Mouse (Mus musculus): ENCODE data around the gene Hs3st3a1.

The Hs3st3a1 gene

GRCm38 (mm10) chr11:64489587-64490433, 54.7 kb downstream of the Hs3st3a1 start:
- DNase-seq (ENCODE audit: low read depth) = no peak

DNA sequence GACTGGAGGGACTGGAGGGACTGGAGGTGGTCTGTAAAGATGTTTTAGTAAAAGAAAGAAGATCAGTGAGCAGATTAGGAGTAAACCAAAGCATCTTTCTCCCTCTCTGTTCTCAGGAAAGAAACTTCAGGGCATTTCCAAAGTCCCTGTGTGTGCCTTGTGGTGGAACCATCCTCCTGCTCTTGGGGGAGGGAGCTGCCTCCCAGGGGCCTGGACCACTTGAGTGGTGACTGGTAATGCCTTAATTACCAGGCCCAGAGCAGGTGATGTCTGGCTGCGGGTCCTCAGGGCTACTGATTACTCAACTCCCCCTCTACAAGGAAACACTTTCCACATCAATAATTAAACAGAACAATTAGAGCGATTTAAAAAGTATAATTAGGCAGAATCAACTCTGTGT, 59.3 kb downstream of the Hs3st3a1 start:
- no peak for DNase-seq (ENCODE audit: low read depth)

- no peak for DNase-seq (ENCODE audit: low read depth)
Observed at GRCm38 (mm10) chr11:64495935-64496334, 60.8 kb downstream of the Hs3st3a1 start.

- no peak for DNase-seq (ENCODE audit: low read depth)
Observed at GRCm38 (mm10) chr11:64496677-64497076, 61.5 kb downstream of the Hs3st3a1 start.

GRCm38 (mm10) chr11:64500536-64501112, 65.5 kb downstream of the Hs3st3a1 start:
- no peak for DNase-seq (ENCODE audit: low read depth)

GRCm38 (mm10) chr11:64503040-64503439, 67.9 kb downstream of the Hs3st3a1 start:
- no peak for DNase-seq (ENCODE audit: low read depth)

GRCm38 (mm10) chr11:64505924-64506323, 70.8 kb downstream of the Hs3st3a1 start:
- no peak for DNase-seq (ENCODE audit: low read depth)

GRCm38 (mm10) chr11:64507024-64507423, 71.9 kb downstream of the Hs3st3a1 start:
- DNase-seq (ENCODE audit: low read depth) = no peak

DNA sequence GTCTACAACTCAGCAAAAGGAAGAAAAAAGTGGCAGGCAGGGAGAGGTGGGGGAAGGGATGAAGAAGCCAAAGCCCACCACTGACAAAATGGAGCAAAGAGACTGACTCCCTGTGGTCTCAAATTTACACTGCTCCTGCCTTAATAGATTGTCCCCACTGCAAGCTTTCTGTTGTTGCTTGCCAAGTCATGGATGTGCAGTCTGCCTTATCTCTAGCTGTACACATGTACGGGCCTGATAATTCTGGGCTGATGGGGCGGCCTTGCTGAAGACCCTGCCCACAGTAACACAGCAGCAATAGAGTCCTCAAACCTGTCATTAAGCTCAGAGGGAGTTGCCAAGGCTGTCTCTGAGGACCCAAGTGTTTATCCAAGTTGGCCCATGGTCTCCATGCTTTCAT, 74.0 kb downstream of the Hs3st3a1 start:
- no peak for DNase-seq (ENCODE audit: low read depth)

DNA sequence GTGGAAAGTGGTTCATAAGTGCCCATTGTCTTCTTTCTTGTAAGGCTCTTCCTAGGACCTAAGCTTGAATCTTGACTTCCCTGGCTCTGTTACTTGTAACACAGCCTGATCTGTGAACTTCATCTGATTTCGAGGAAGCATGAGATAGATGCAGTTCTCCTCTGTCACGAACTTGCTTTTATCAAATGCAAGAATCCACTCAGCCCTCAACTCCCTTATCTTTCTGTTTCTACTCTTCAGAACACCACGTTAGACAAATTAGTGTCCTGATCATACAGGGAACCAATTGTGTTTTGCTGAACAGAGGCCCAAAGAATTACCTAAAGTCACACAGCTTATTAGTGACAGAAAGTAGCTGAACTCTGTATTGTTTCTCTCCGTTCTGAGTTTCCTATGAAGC, 77.2 kb downstream of the Hs3st3a1 start:
- no peak for DNase-seq (ENCODE audit: low read depth)

- no peak for DNase-seq (ENCODE audit: low read depth)
Observed at GRCm38 (mm10) chr11:64513419-64513818, 78.3 kb downstream of the Hs3st3a1 start.

- no peak for DNase-seq (ENCODE audit: low read depth)
Observed at GRCm38 (mm10) chr11:64516712-64517589, 81.8 kb downstream of the Hs3st3a1 start.

- no peak for DNase-seq (ENCODE audit: low read depth)
Observed at GRCm38 (mm10) chr11:64518146-64518841, 83.2 kb downstream of the Hs3st3a1 start.

DNA sequence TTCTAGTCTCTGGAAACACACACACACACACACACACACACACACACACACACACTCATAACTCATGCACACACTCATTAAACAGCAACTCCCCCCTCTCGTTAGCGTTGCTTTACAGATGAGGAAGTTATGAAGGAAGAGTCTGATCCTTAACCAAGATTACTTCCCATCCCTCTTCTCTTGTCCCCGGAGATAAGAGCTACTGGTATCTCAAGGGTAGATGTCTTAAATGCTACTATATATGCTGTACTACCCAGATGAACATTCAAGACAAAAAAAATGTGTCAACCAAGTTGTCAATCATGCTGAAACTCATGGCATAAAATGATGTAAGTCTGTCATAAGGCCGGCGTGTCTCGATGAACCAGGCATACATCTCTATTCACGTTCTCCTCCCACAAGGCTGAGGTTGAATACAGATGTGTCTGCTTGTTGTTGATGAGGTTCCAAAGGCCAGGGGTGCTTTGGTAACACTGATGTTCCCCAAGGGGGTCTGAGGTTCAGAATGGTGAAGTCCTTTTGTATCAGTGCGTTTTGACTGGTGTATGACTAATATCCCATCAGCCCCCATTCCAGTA, 89.0 kb downstream of the Hs3st3a1 start:
- no peak for DNase-seq (ENCODE audit: low read depth)

DNA sequence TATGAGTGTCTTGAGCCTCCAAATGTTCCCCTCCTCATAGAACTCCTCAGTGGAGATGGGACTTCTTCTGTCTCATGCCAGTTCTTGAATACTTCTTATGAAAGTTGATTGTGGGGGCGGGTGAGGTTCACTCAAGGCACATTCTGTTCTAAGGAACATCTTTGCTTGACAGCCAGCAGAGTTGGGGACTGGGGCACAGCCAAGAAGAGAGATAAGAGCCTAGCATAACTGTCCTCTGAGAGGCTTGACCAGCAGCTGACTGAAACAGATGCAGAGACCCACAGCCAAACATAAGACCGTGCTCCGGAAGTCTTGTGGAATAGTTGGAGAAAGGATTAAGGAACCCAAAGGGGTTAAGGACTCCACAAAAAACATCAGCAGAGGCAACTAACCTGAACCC, 102.1 kb downstream of the Hs3st3a1 start:
- no peak for DNase-seq (ENCODE audit: low read depth)

GRCm38 (mm10) chr11:64541866-64542265, 106.7 kb downstream of the Hs3st3a1 start:
- DNase-seq (ENCODE audit: low read depth) = no peak

DNA sequence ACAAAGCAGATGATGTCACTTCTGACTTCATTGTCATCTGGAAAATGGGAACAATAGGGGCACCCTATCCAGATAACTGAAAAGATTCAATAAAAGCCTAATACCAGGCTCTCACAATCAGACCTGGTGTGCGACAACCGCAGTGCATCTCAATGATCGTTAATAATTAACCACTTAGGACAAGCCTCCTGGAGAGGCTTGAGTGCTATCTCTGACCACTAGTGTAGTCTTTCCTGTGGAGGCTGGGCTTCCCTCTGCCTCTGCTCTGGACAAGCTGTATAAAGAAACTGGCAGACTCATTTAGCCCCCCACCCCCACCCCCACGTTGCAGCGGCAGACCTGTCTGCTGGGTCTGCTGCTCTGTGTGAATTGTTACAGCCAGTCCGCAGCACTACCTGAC, 107.2 kb downstream of the Hs3st3a1 start:
- DNase-seq (ENCODE audit: low read depth) = no peak

DNA sequence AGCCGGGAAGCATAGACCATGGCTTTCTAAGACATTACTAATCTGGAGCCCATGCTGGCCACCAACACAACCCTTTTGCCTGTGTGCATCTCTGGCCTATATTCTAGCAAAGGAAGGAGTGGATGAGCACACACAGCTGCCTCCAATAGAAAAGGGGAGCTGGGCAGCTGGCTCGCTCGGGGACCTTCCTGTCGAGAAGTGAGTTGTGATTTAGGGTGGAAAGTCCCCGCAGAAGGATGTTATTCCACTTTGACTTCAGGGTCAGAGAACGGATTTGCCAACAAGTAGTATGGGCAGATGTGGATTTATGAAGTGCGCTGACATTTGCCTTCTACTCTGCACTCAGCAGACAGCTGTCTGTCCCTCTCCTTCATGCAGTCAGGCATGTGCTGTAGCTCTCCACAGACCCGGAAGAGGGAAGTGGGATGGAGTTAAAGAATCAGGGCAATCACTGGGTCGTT, 108.1 kb downstream of the Hs3st3a1 start:
- no peak for DNase-seq (ENCODE audit: low read depth)

DNA sequence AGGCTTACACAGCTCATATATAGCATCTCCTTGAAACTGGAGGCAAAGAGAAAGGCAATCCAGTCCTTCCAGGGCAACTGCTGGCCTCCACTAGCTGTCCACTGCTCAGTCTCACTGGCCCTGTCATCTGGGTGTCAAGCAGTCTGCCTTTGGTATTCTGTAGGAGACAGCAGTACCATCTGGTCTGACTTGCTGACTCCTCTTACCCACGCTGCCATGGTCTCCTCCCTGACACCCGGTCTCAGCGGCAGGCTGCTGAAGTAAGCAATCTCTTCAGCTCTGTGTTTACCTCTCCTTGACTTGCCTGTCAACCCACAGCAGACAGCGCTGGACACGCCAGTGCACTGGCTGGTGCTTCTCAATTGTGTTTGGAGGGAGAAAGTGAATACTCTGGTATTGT, 109.1 kb downstream of the Hs3st3a1 start:
- no peak for DNase-seq (ENCODE audit: low read depth)

DNA sequence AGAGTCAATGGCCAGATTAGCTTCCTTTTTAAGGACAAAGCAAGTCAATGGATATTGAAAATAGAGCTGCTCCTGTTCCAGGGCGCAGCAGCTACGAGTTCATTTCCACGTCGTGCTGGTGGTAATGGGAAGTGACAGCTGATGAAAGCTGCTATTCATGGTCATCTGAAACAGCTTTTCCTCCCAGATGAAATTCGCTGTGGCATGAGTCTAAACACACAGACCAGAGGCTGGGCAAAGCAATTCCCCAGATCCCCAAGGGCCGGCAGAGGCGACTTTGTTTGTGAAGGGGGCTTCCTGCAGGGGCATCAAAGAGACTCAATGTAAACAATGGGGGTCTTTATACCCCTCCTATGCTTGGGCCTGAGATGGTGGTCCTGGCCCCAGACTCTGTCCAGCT, 114.2 kb downstream of the Hs3st3a1 start:
- no peak for DNase-seq (ENCODE audit: low read depth)

DNA sequence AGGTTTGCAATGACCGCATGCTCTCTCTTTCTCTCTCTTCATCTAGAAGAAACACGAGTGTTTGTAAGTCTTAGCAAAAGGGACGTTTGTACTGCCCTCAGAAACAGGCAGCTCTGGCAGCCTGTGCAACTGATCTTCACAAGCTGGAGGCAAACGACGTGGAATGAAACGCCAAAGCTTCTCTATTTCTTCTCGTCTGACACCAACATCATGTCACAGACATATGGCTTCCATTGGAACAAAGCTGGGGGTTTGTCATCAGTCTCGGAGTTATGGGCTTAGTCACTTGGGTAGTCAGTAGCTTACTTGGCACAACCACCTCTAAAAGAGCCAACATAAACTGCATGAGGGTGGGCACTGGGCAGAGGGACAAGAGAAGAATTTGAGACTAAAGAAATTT, 114.8 kb downstream of the Hs3st3a1 start:
- DNase-seq (ENCODE audit: low read depth) = no peak

- no peak for DNase-seq (ENCODE audit: low read depth)
Observed at GRCm38 (mm10) chr11:64558282-64558681, 123.2 kb downstream of the Hs3st3a1 start.

Data from naive thymus-derived CD4-positive, alpha-beta T cell, adult 2 months (primary cell).